Mouse (Mus musculus) thymus, adult 2 months (tissue): ENCODE measurements around the gene Kif5c. TPM values are rescaled to one million over a fixed set of nuclear protein-coding genes. Genes with fewer than 3 reads are reported as not detected.

Experiments used
- DNase-seq: peaks from one replicate; pipeline ENCODE4 v3.0.0; 2021
- H3K27ac ChIP-seq: fragments of 200-500 bp; 2 replicates; pipeline ENCODE4 v1.5.1; 2012; ENCODE audit warnings: low read length, control low read depth; ENCODE audit not compliant: control insufficient read depth, insufficient read depth
- H3K27me3 ChIP-seq: fragments of 200-500 bp; 2 replicates; pipeline ENCODE4 v1.6.1; 2012; ENCODE audit warnings: mild to moderate bottlenecking, low read length, moderate library complexity, mixed read lengths; ENCODE audit not compliant: control insufficient read depth, insufficient read depth
- H3K36me3 ChIP-seq: fragments of 200-500 bp; 2 replicates; pipeline ENCODE4 v1.6.1; 2012; ENCODE audit warnings: mild to moderate bottlenecking, low read length, moderate library complexity; ENCODE audit not compliant: control insufficient read depth, insufficient read depth
- H3K4me1 ChIP-seq: fragments of 200-500 bp; replicated peaks from 2 replicates; pipeline ENCODE4 v1.6.1; 2012; ENCODE audit warnings: low read length; ENCODE audit not compliant: control insufficient read depth, insufficient read depth
- H3K4me3 ChIP-seq: fragments of 200-500 bp; 2 replicates; pipeline ENCODE4 v1.5.1; 2012; ENCODE audit warnings: mild to moderate bottlenecking, low read length, control low read depth, moderate library complexity; ENCODE audit not compliant: control insufficient read depth, insufficient read depth
- CTCF ChIP-seq: fragments of 200-500 bp; IDR thresholded peaks from 2 replicates; pipeline ENCODE4 v1.5.1; 2012; ENCODE audit warnings: mild to moderate bottlenecking, control low read depth, low read length, moderate library complexity, borderline replicate concordance; ENCODE audit not compliant: control insufficient read depth, poor library complexity, insufficient read depth; ENCODE audit errors: extremely low read depth
- POLR2A ChIP-seq: fragments of 200-500 bp; IDR thresholded peaks from 2 replicates; pipeline ENCODE4 v1.6.1; 2012; ENCODE audit warnings: mild to moderate bottlenecking, low read length, control low read depth, moderate library complexity; ENCODE audit not compliant: control insufficient read depth, poor library complexity, insufficient read depth; ENCODE audit errors: extremely low read depth
- WGBS: fragments of 180-500 bp; shearing (Covaris S2); methylation state at CpG from one replicate; pipeline ENCODE4 v1.1.7; 2018; 5-methylcytosine and 5-hydroxymethylcytosine counted together
- polyA plus RNA-seq: library from polyadenylated mRNA; depleted of rRNA; stranded (reverse); fragments of >200 nt; gene quantifications from 2 replicates; pipeline ENCODE4 v1.2.3, GENCODE M21; 2012; rRNA removed

The Kif5c gene
- 0.40 and 1.4 TPM in 2 replicates for polyA plus RNA-seq

DNA sequence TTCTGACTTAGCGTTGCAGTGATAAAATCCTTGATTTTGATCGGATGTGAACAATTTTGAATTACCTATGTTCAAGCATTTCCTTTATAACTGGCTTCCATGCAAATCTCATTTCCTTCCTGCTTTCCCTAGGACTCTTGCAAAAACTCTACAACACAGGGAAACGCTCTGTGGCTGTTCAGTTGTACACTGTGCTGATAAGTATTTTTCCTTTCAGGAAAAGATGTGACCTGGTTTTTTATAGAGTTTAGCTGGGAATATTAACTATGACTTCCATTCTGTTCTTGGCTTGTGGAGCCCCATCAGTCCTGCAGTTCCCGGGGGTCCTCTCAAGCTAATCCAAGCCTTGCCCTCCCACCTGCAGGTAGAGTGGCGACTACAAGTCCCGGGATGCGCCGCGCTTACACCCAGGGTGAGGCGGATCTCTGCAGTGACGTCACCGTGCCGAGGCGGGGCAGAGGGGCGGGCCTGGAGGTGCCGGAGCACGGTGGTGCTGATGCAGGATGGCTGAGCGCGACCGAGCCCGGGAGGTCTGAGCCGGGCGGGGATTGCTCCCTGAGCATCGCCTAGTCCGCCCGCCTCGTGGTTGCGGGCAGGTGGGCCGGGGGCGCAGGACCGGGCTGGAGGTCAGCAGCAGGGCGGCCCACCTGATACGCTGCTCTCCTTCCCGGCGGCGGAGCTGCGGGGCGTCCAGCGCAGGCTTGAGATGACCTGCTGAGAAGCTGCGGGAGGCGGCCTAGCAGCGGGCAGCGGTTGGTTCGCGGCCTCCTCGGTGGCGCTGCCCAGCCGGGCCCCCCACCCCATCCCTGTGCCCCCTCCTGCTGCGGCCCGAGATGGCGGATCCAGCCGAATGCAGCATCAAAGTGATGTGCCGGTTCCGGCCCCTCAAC, at the start of gene Kif5c:
Gene Kif5c, plus strand, starts transcription at position 470 of the 890 bp plus-strand sequence.
- 6% methylated on average over 54 of the region's 54 CpGs for WGBS
- no peak for TF ChIP-seq POLR2A
- TF ChIP-seq CTCF, result no peak
- H3K36me3 ChIP-seq, result no peaks in the 10 kb centered on the region
- H3K4me3 ChIP-seq, result peak within 1 kb of the TSS; percentile 57
- DNase-seq, result peak; percentile 91
- H3K4me1 ChIP-seq, result peaks cover 8% of the 10 kb centered on the region
- no peak within 1 kb of the TSS for H3K27ac ChIP-seq
- peaks cover 12% of the 10 kb centered on the region; the same call in 1 of the 2 replicates for H3K27me3 ChIP-seq

DNA sequence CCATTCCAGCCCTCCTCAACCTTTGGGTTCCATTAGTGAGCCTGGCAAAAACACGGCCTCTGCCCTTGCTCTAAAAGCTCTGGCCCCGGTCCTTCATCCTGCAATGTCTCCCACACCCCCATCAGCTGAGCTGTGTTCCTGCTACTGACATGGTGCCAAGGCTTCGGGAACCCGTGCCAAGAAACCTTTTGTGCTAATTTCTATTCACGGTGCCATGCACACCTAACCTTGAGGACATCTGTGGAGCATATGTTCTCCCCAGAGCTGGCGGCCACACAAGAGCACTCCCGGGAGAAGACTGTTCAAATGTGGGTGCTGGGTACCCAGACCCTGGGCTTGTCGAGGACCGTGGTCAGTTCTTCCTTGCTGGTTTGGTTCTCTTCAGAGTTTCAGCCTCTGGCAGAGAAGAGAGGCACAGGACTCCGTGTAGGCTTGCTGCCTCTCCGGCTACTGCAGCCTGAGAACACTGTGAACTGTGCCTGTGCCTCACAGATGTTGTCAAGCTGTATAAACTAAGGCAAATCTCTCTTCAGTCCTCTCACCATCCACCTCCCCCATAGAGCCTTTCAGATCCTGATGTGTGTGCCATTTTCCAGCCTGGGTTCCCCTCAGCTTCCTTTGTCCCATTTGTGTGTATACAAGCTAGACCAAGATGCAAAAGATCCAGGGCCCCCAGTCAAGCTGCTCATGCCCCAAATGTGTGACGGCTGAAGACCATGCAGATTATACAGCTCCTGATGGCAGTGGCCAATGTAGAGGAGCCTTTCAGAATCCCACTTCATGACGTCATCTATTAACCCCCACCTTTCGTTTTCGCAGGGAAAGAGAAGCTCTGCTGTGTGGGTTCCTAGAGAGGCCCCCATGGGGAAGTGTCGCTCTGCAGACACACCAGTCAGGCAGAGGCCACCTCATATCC, 49.0 kb upstream of the Kif5c start:
- 74% methylated on average over 16 of the region's 16 CpGs for WGBS

DNA sequence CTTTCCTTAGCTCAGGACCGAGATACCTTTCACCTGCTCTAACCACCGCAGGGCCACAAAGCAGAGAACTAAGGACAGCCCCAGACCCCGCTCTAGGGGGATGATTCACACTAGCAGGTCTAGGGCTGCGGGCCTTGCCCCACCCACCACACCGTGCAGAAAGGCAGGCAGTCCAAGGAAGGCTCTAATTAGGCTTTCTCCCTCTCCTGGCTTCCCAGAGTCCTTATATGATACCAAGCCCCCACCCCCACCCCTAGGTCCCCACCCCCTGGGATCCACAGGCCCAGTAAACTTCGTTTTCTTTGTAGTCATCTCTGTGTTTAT, 48.4 kb upstream of the Kif5c start:
- no peak for TF ChIP-seq POLR2A
- TF ChIP-seq CTCF, result no peak
- no peaks in the 10 kb centered on the region for H3K27me3 ChIP-seq
- no peaks in the 10 kb centered on the region for H3K4me1 ChIP-seq
- DNase-seq, result no peak
- 47% methylated on average over 6 of the region's 6 CpGs for WGBS
- no peak overlapping the region for H3K4me3 ChIP-seq
- no peak overlapping the region for H3K27ac ChIP-seq
- H3K36me3 ChIP-seq, result no peaks in the 10 kb centered on the region

More for the DNA sequence above, 49.0 kb upstream of the Kif5c start:
- Histone ChIP-seq H3K27ac (no peak overlapping the region), H3K4me1 (no peaks in the 10 kb centered on the region), H3K4me3 (no peak overlapping the region), H3K36me3 (no peaks in the 10 kb centered on the region), H3K27me3 (no peaks in the 10 kb centered on the region)
- DNase-seq, result no peak
- TF ChIP-seq CTCF, result no peak
- no peak for TF ChIP-seq POLR2A

DNA sequence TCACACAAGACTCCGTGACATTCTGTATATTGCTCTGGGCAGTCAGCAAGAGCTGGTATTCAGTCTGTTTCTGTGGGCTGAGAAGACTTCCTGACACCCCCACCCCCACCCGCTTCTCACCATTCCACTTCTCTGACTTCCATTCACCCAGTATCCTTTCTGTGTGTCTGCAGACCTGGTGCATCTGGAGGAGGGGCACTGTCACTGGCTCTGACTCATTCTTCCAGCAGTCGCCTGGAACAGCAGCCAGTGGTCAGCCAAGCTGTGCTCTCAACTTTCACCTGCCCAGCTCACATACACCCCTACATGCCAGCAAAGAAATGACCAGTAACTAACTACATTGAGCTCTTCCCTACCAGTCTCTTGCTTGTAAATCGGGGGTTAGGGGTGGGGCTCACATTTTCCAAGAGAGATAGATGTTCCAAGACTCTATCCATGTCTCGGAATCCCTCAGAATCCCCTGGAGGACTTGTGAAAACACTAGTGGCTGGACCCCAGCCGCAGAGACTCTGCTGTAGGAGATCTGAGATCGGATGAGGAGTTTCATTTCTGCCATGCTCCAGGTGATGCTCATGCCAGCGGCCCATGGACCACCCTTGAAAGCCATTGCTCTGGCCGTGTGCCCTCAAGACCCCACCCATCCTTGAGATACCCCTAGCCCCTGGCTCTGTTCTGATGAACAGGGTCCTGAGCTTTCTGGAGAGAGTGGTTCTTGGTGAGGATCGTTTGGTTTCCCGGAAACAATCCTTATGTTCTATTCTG, 47.8 kb upstream of the Kif5c start:
- TF ChIP-seq POLR2A (no peak), CTCF (no peak)
- no peaks in the 10 kb centered on the region for H3K36me3 ChIP-seq
- no peaks in the 10 kb centered on the region for H3K4me1 ChIP-seq
- 87% methylated on average over 11 of the region's 11 CpGs for WGBS
- H3K27me3 ChIP-seq, result no peaks in the 10 kb centered on the region
- no peak overlapping the region for H3K27ac ChIP-seq
- H3K4me3 ChIP-seq, result no peak overlapping the region
- DNase-seq, result no peak

DNA sequence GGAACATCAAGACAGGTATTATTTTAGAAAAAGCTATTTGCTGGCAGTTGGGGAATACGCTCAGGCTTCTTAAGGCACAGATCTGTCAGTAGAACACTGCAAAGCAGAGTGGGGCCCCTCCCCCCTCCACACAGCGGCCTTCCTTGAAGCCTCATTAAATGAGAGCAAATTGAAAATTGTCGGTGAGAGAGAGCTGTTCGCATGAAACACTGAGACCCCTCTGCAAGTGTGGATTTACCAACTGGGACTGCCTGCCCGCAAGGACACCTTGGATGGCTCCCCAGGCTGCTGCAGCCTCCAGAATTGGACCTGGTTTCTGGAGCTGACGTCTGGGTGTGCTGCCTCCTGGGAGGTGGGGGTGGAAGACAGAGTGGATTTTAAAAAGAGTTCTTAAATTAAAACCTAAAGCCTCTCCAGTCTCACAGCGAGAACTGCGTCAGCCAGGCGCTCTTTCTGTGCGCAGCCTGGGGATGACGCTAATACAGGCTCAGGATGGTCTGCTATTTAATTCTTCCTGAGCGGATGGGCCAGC, 46.9 kb upstream of the Kif5c start:
- H3K4me3 ChIP-seq, result no peak overlapping the region
- H3K27ac ChIP-seq, result no peak overlapping the region
- H3K27me3 ChIP-seq, result no peaks in the 10 kb centered on the region
- no peaks in the 10 kb centered on the region for H3K36me3 ChIP-seq
- WGBS, result 94% methylated on average over 12 of the region's 12 CpGs
- H3K4me1 ChIP-seq, result no peaks in the 10 kb centered on the region
- TF ChIP-seq CTCF, result no peak
- TF ChIP-seq POLR2A, result no peak
- no peak for DNase-seq

DNA sequence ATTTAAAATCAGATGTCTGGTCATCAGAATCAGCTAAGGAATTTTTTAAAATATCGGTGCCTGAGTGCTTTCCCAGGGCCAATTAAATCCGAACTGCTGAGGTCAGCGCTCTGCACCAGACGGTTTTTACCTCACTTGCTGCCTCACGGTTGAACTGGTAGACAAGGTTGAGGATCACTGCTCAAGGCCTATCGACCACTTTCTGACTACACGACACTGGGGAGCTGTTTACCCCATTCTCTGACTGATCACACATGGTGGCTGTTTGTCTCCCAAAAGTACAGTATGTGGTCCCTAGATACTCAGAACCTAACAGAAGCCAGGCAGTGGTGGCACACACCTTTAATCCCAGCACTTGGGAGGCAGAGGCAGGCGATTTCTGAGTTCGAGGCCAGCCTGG, 46.4 kb upstream of the Kif5c start:
- no peaks in the 10 kb centered on the region for H3K27me3 ChIP-seq
- H3K4me3 ChIP-seq, result no peak overlapping the region
- no peaks in the 10 kb centered on the region for H3K4me1 ChIP-seq
- TF ChIP-seq CTCF (no peak), POLR2A (no peak)
- DNase-seq, result no peak
- H3K36me3 ChIP-seq, result no peaks in the 10 kb centered on the region
- 98% methylated on average over 9 of the region's 9 CpGs for WGBS
- H3K27ac ChIP-seq, result no peak overlapping the region
